Mouse (Mus musculus): ENCODE results near the gene Acadm. TPM values are rescaled to one million over a fixed set of nuclear protein-coding genes. Genes with fewer than 3 reads are reported as not detected.
A peak's percentile ranks its signal among the peaks of the same experiment; 100 is the strongest.

Acadm gene
- polyA plus RNA-seq, 1 experiment from 2014 or later: 72.7 TPM

DNA sequence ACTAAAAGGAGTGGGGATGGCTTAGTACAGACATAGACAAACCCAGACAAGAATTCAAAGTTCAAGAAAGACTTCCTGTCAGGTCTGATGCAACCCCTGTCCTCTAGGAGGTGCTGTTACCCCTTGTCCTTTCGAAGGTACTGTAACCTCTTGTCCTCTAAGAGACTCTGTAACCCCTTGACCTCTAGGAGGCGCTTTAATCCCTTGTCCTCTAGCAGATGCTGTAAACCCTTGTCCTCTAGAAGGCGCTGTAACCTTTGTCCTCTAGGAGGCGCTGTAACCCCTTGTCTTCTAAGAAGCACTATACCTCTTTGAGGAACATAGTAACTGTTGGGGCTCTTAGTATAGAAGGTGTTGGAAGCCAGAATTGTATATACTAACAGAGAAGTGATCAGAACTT is 24.1 kb upstream of the Acadm start:
- H3K9ac ChIP-seq (ENCODE audit: low read length): no peak overlapping the region
- 47% methylated on average over 4 of the region's 4 CpGs for WGBS
- no peaks in the 10 kb centered on the region for H3K36me3 ChIP-seq (ENCODE audit: control insufficient read depth, insufficient read depth, low read length)
- peaks cover 11% of the 10 kb centered on the region for H3K27me3 ChIP-seq (ENCODE audit: control insufficient read depth, insufficient read depth, low read depth, low read length)
- ATAC-seq (ENCODE audit: low read depth): no peak
- H3K27ac ChIP-seq (ENCODE audit: low read length): no peak overlapping the region
- H3K4me1 ChIP-seq (replicated peaks; ENCODE audit: control insufficient read depth, insufficient read depth, low read length): no peaks in the 10 kb centered on the region
- H3K4me2 ChIP-seq (ENCODE audit: low read depth, low read length): no peak overlapping the region
- no peaks in the 10 kb centered on the region for H3K9me3 ChIP-seq (ENCODE audit: control insufficient read depth, low read length)
- no peak overlapping the region for H3K4me3 ChIP-seq (ENCODE audit: low read length)

DNA sequence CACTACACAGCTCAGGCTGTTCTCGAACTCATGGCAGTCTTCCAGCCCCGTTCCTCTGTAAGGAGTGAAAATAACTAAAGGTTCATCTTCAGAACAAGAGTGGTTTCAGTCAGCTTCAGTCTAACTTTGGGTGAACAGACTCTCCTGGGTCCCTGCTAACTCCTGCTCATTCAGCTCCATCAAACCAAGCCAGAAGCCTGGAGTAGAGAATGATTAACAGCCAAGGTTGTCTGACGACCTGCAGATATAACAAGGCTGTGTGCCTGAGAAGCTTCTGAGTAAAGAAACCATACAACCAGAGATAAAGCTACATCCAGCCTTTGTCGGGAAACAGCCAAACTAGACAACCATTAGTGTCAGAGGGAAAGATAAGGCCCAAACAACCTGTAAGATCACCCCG is 23.0 kb upstream of the Acadm start:
- no peak for ATAC-seq (ENCODE audit: low read depth)
- H3K9ac ChIP-seq (ENCODE audit: low read length): no peak overlapping the region
- H3K4me2 ChIP-seq (ENCODE audit: low read depth, low read length): no peak overlapping the region
- no peaks in the 10 kb centered on the region for H3K4me1 ChIP-seq (replicated peaks; ENCODE audit: control insufficient read depth, insufficient read depth, low read length)
- no peaks in the 10 kb centered on the region for H3K36me3 ChIP-seq (ENCODE audit: control insufficient read depth, insufficient read depth, low read length)
- peaks cover under 1% of the 10 kb centered on the region; the same call in 1 of the 2 replicates for H3K27me3 ChIP-seq (ENCODE audit: control insufficient read depth, insufficient read depth, low read depth, low read length)
- H3K4me3 ChIP-seq (ENCODE audit: low read length): no peak overlapping the region
- H3K9me3 ChIP-seq (ENCODE audit: control insufficient read depth, low read length): no peaks in the 10 kb centered on the region
- no peak overlapping the region for H3K27ac ChIP-seq (ENCODE audit: low read length)
- 58% methylated on average over 5 of the region's 5 CpGs for WGBS

GRCm38 (mm10) chr3:153961632-153962389 is 17.4 kb upstream of the Acadm start:
- no peaks in the 10 kb centered on the region for H3K36me3 ChIP-seq (ENCODE audit: control insufficient read depth, insufficient read depth, low read length)
- no peak overlapping the region for H3K4me2 ChIP-seq (ENCODE audit: low read depth, low read length)
- H3K27ac ChIP-seq (ENCODE audit: low read length): no peak overlapping the region
- whole genome bisulfite sequencing: 67% methylated on average over 6 of the region's 6 CpGs
- H3K9ac ChIP-seq (ENCODE audit: low read length): no peak overlapping the region
- no peak overlapping the region for H3K4me3 ChIP-seq (ENCODE audit: low read length)
- ATAC-seq (ENCODE audit: low read depth): no peak
- no peaks in the 10 kb centered on the region for H3K9me3 ChIP-seq (ENCODE audit: control insufficient read depth, low read length)
- H3K4me1 ChIP-seq (replicated peaks; ENCODE audit: control insufficient read depth, insufficient read depth, low read length): no peaks in the 10 kb centered on the region
- no peaks in the 10 kb centered on the region for H3K27me3 ChIP-seq (ENCODE audit: control insufficient read depth, insufficient read depth, low read depth, low read length)

- Histone ChIP-seq H3K4me2 (ENCODE audit: low read depth, low read length) (no peak overlapping the region), H3K27me3 (ENCODE audit: control insufficient read depth, insufficient read depth, low read depth, low read length) (no peaks in the 10 kb centered on the region), H3K4me3 (ENCODE audit: low read length) (no peak overlapping the region), H3K27ac (ENCODE audit: low read length) (no peak overlapping the region), H3K4me1 (replicated peaks; ENCODE audit: control insufficient read depth, insufficient read depth, low read length) (no peaks in the 10 kb centered on the region), H3K9me3 (ENCODE audit: control insufficient read depth, low read length) (no peaks in the 10 kb centered on the region), H3K9ac (ENCODE audit: low read length) (no peak overlapping the region), H3K36me3 (ENCODE audit: control insufficient read depth, insufficient read depth, low read length) (no peaks in the 10 kb centered on the region)
- WGBS: 63% methylated on average over 2 of the region's 2 CpGs
- no peak for ATAC-seq (ENCODE audit: low read depth)
Measured at GRCm38 (mm10) chr3:153960884-153961283, 16.5 kb upstream of the Acadm start.

- Histone ChIP-seq H3K36me3 (ENCODE audit: control insufficient read depth, insufficient read depth, low read length) (no peaks in the 10 kb centered on the region), H3K27me3 (ENCODE audit: control insufficient read depth, insufficient read depth, low read depth, low read length) (no peaks in the 10 kb centered on the region), H3K9me3 (ENCODE audit: control insufficient read depth, low read length) (no peaks in the 10 kb centered on the region), H3K4me3 (ENCODE audit: low read length) (no peak overlapping the region), H3K4me1 (replicated peaks; ENCODE audit: control insufficient read depth, insufficient read depth, low read length) (no peaks in the 10 kb centered on the region), H3K9ac (ENCODE audit: low read length) (no peak overlapping the region), H3K4me2 (ENCODE audit: low read depth, low read length) (no peak overlapping the region), H3K27ac (ENCODE audit: low read length) (no peak overlapping the region)
- WGBS: 72% methylated on average over 9 of the region's 9 CpGs
- no peak for ATAC-seq (ENCODE audit: low read depth)
Measured at GRCm38 (mm10) chr3:153959731-153960207, 15.3 kb upstream of the Acadm start.

DNA sequence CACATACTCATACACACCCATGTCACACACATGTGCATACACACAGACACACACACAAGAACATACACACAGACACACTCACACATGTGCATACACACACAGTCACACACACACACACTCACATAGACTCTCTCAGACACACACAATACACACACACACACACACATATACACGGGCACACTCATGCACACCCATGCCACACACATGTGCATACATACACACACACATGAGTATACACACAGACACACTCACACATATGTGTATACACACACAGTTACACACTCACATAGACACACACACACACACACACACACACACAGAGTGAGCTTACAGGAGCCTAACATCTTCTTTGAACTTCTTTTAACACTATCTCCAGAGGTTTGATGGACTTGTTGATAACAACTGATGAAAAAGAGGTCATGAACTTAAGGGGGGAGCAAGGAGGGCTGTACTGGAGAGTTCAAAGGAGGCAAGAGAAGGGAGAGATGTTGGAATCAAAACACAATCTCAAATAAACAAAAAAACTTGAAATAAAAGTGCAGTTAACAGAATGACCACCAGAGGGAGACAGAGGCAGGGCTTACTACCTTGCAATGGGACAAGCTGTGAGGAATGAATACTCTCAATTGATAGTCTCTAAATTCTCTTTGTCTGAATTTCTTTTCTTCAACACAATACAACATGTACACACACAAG is 14.8 kb upstream of the Acadm start:
- Histone ChIP-seq H3K36me3 (ENCODE audit: control insufficient read depth, insufficient read depth, low read length) (no peaks in the 10 kb centered on the region), H3K4me2 (ENCODE audit: low read depth, low read length) (no peak overlapping the region), H3K4me3 (ENCODE audit: low read length) (no peak overlapping the region), H3K9ac (ENCODE audit: low read length) (no peak overlapping the region), H3K4me1 (replicated peaks; ENCODE audit: control insufficient read depth, insufficient read depth, low read length) (no peaks in the 10 kb centered on the region), H3K27ac (ENCODE audit: low read length) (no peak overlapping the region), H3K9me3 (ENCODE audit: control insufficient read depth, low read length) (no peaks in the 10 kb centered on the region), H3K27me3 (ENCODE audit: control insufficient read depth, insufficient read depth, low read depth, low read length) (no peaks in the 10 kb centered on the region)
- WGBS: 100% methylated on average over 1 of the region's 1 CpGs
- peak; percentile 38; the same call in 1 of the 2 replicates for ATAC-seq (ENCODE audit: low read depth)

GRCm38 (mm10) chr3:153957916-153958315 is 13.5 kb upstream of the Acadm start:
- Histone ChIP-seq H3K4me2 (ENCODE audit: low read depth, low read length) (no peak overlapping the region), H3K27ac (ENCODE audit: low read length) (no peak overlapping the region), H3K9ac (ENCODE audit: low read length) (no peak overlapping the region), H3K4me3 (ENCODE audit: low read length) (no peak overlapping the region), H3K4me1 (replicated peaks; ENCODE audit: control insufficient read depth, insufficient read depth, low read length) (no peaks in the 10 kb centered on the region), H3K9me3 (ENCODE audit: control insufficient read depth, low read length) (no peaks in the 10 kb centered on the region), H3K27me3 (ENCODE audit: control insufficient read depth, insufficient read depth, low read depth, low read length) (no peaks in the 10 kb centered on the region), H3K36me3 (ENCODE audit: control insufficient read depth, insufficient read depth, low read length) (no peaks in the 10 kb centered on the region)
- WGBS: 85% methylated on average over 5 of the region's 5 CpGs
- ATAC-seq (ENCODE audit: low read depth): no peak

GRCm38 (mm10) chr3:153948176-153948575 is 3.7 kb upstream of the Acadm start:
- Histone ChIP-seq H3K4me3 (ENCODE audit: low read length) (no peak overlapping the region), H3K9ac (ENCODE audit: low read length) (no peak overlapping the region), H3K4me1 (replicated peaks; ENCODE audit: control insufficient read depth, insufficient read depth, low read length) (peaks cover 3% of the 10 kb centered on the region; the same call in 1 of the 2 replicates), H3K4me2 (ENCODE audit: low read depth, low read length) (no peak overlapping the region), H3K27ac (ENCODE audit: low read length) (no peak overlapping the region), H3K27me3 (ENCODE audit: control insufficient read depth, insufficient read depth, low read depth, low read length) (no peaks in the 10 kb centered on the region), H3K36me3 (ENCODE audit: control insufficient read depth, insufficient read depth, low read length) (no peaks in the 10 kb centered on the region), H3K9me3 (ENCODE audit: control insufficient read depth, low read length) (no peaks in the 10 kb centered on the region)
- no peak for ATAC-seq (ENCODE audit: low read depth)
- WGBS: 44% methylated on average over 2 of the region's 2 CpGs

DNA sequence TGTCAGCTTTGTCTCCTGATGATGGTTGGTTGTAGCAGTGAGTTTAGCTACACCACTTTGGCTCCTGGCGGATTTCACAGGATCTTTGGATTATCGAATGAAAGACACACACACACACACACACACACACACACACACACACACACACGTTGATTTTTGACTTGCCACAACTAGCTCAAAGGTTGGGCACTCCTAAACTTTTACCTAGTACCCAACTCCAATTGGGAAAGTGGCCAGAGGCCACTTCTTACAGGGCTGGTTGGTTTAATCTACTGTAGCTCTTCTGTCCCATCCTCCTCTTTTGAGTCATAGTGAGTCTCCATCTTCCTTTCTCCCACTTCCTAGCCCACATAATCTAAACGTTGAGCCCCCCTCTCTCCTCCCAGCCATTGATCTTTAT is 2.8 kb upstream of the Acadm start:
- Histone ChIP-seq H3K27ac (ENCODE audit: low read length) (no peak overlapping the region), H3K36me3 (ENCODE audit: control insufficient read depth, insufficient read depth, low read length) (no peaks in the 10 kb centered on the region), H3K9ac (ENCODE audit: low read length) (no peak overlapping the region), H3K27me3 (ENCODE audit: control insufficient read depth, insufficient read depth, low read depth, low read length) (no peaks in the 10 kb centered on the region), H3K4me2 (ENCODE audit: low read depth, low read length) (no peak overlapping the region), H3K4me1 (replicated peaks; ENCODE audit: control insufficient read depth, insufficient read depth, low read length) (peaks cover 9% of the 10 kb centered on the region), H3K4me3 (ENCODE audit: low read length) (no peak overlapping the region), H3K9me3 (ENCODE audit: control insufficient read depth, low read length) (no peaks in the 10 kb centered on the region)
- no peak for ATAC-seq (ENCODE audit: low read depth)
- 59% methylated on average over 4 of the region's 4 CpGs for WGBS
